Comparison of ENCODE assay signal across 15 mouse cellular contexts in genomic region chr13:104041481-104041880, GRCm38 (mm10).
DNase-seq lines count a peak whose midpoint lies in the region; ATAC-seq and TF ChIP-seq lines count a peak whose summit lies in the region.
"Had no signal": no experiment of that assay in that cellular context is flagged by ENCODE, and none has a peak within 500 bp of the region (broad histone marks: within the 10 kb centered on the region; RNA-seq: fewer than 3 reads in every experiment).

No protein-coding gene starts in this region.

- peak overlapping the region; percentile 63 for H3K27ac ChIP-seq in CH12.LX (ENCODE audit: insufficient read depth, low read depth)
- H3K27ac ChIP-seq: limb, embryonic 12.5 days; lung, embryonic 15.5 days had no signal

- H3K79me2 ChIP-seq in CH12.LX (replicated peaks; ENCODE audit: control insufficient read depth, extremely low read depth, insufficient read depth, poor library complexity, severe bottlenecking) (no peaks in the 10 kb centered on the region), myocyte (ENCODE audit: control insufficient read depth, insufficient read depth) (no peaks in the 10 kb centered on the region)

- peak overlapping the region; percentile 29; the same call in 1 of the 2 replicates for H3K9ac ChIP-seq in CH12.LX (ENCODE audit: insufficient read depth, low read depth)
- H3K9ac ChIP-seq: forebrain, postnatal 0 days; limb, embryonic 12.5 days; lung, embryonic 15.5 days had no signal

- H3K4me1 ChIP-seq in CH12.LX (ENCODE audit: control insufficient read depth in 1 of 2, insufficient read depth in 2 of 2), result peaks cover 10 to 80% of the 10 kb centered on the region in 2 experiments

- no peak for TF ChIP-seq CTCF in CH12.LX (conservative IDR thresholded peaks at IDR 0.05 in 1 of 2, IDR thresholded peaks at IDR 0.05 in 1 of 2; ENCODE audit: low read depth in 2 of 2, low read length in 2 of 2)

- H3K36me3 ChIP-seq in CH12.LX (replicated peaks in 1 of 2; ENCODE audit: control insufficient read depth in 1 of 2, insufficient read depth in 1 of 2, low read length in 1 of 2) (peaks cover 23 to 64% of the 10 kb centered on the region in 2 experiments), myocyte (ENCODE audit: control insufficient read depth, insufficient read depth) (no peaks in the 10 kb centered on the region)
- H3K36me3 ChIP-seq: lung, embryonic 15.5 days had no signal

- TF ChIP-seq POLR2A in CH12.LX (IDR thresholded peaks at IDR 0.05; ENCODE audit: low read depth, low read length) (no peak), myocyte (IDR thresholded peaks at IDR 0.05; ENCODE audit: insufficient read length, low read depth) (no peak)

- no peak for TF ChIP-seq EP300 in CH12.LX (IDR thresholded peaks at IDR 0.05; ENCODE audit: low read length)

- H3K4me3 ChIP-seq in CH12.LX (replicated peaks in 1 of 3; ENCODE audit: low read depth in 2 of 3, low read length in 2 of 3, poor library complexity in 1 of 3) (no peak overlapping the region), myocyte (no peak overlapping the region)
- H3K4me3 ChIP-seq: erythroblast, embryonic 14.5 days; limb, embryonic 12.5 days; lung, embryonic 15.5 days had no signal

- dilution Hi-C loops in CH12.LX (cut with MboI; ENCODE audit: extremely low pct_ligation_motif_present, extremely low pct_unique_long_range_greater_than_20kb, low sequenced_read_pairs), result no loop called here

- peak overlapping the region; percentile 47; the same call in 1 of the 2 replicates for H3K4me2 ChIP-seq in CH12.LX (ENCODE audit: insufficient read depth, low read depth, poor library complexity, severe bottlenecking)
- peak overlapping the region; percentile 19 for H3K4me2 ChIP-seq in myocyte (ENCODE audit: low read depth)
- H3K4me2 ChIP-seq: limb, embryonic 12.5 days; lung, embryonic 15.5 days had no signal

- peak; percentile 60 to 61 for DNase-seq in kidney, adult 8-10 months
- no peak for DNase-seq in kidney, adult 18-20 months
- DNase-seq in CH12.LX (ENCODE audit: extremely low read depth), result peak; percentile 82
- DNase-seq in thymus, postnatal 4 days, result no peak
- DNase-seq: cerebellum, adult 2 months; embryo, embryonic 11 days; forebrain, postnatal 0 days; gastrocnemius, postnatal 25 days; right cerebral cortex, adult 18-20 months had no signal

- H3K9me3 ChIP-seq in CH12.LX (replicated peaks; ENCODE audit: low read length), result no peaks in the 10 kb centered on the region
- H3K9me3 ChIP-seq: limb, embryonic 12.5 days; lung, embryonic 15.5 days had no signal

- no peak for TF ChIP-seq RAD21 in CH12.LX (IDR thresholded peaks at IDR 0.05; ENCODE audit: low read depth, low read length)

- no peaks in the 10 kb centered on the region for H3K27me3 ChIP-seq in CH12.LX (replicated peaks)
- no peaks in the 10 kb centered on the region for H3K27me3 ChIP-seq in myocyte (ENCODE audit: control insufficient read depth, insufficient read depth, insufficient read length)
- H3K27me3 ChIP-seq: limb, embryonic 12.5 days; lung, embryonic 15.5 days had no signal

- peak; percentile 13; the same call in 1 of the 2 replicates for ATAC-seq in common myeloid progenitor, adult 5-6 weeks (replicated peaks; ENCODE audit: low read depth, poor library complexity, severe bottlenecking)
- no peak for ATAC-seq in inflammation-experienced regulatory T-cells, adult 6 months
- ATAC-seq: forebrain, postnatal 0 days had no signal

- in situ Hi-C loops in CH12.LX (cut with MboI; ENCODE audit: low pct_ligation_motif_present, low pct_unique_long_range_greater_than_20kb, low sequenced_read_pairs), result loop anchor here (10.0 kb wide), 2 partner anchors 87 to 207 kb away; no protein-coding TSS in a partner anchor

- no peak overlapping the region for H3ac ChIP-seq in myocyte (ENCODE audit: control insufficient read depth, insufficient read length)

TF ChIP-seq in CH12.LX, 34 proteins besides CTCF, POLR2A, EP300 and RAD21:
- TF ChIP-seq BHLHE40 (IDR thresholded peaks at IDR 0.05; ENCODE audit: low read depth, low read length), result peak; percentile 87
- TF ChIP-seq JUND (conservative IDR thresholded peaks at IDR 0.05; ENCODE audit: low read depth, low read length), result no peak
- peak; percentile 63; the same call in 1 of the 2 replicates for TF ChIP-seq UBTF (IDR thresholded peaks at IDR 0.05; ENCODE audit: low read depth, low read length)
- no peak for TF ChIP-seq MAZ (IDR thresholded peaks at IDR 0.05; ENCODE audit: low read depth, low read length)
- TF ChIP-seq MYC (IDR thresholded peaks at IDR 0.05; ENCODE audit: low read depth, low read length), result peak; percentile 79; the same call in 1 of the 2 replicates
- no peak for TF ChIP-seq SIN3A (IDR thresholded peaks at IDR 0.05; ENCODE audit: low read length)
- peak; percentile 67; the same call in 1 of the 2 replicates for TF ChIP-seq MAX (IDR thresholded peaks at IDR 0.05; ENCODE audit: low read length)
- TF ChIP-seq NRF1 (IDR thresholded peaks at IDR 0.05; ENCODE audit: low read depth, low read length), result peak; percentile 51; the same call in 1 of the 2 replicates
- peak; percentile 32; the same call in 1 of the 2 replicates for TF ChIP-seq ETS1 (conservative IDR thresholded peaks at IDR 0.05; ENCODE audit: low read depth, low read length)

TF ChIP-seq in myocyte, 11 proteins besides CTCF, POLR2A, EP300 and RAD21:
- TF ChIP-seq SRF (IDR thresholded peaks at IDR 0.05; ENCODE audit: control insufficient read depth, insufficient read length, low read depth) (no peak), TCF12 (IDR thresholded peaks at IDR 0.05; ENCODE audit: insufficient read depth, poor library complexity, severe bottlenecking) (no peak)
TF ChIP-seq in myocyte: peak in this region for 0.

Comparison
In these comparisons a context has a peak if more than half of its experiments do, and no peak if none do; other contexts are left out.
1. DNase-seq: peak in kidney, adult 8-10 months (2 of 2) and CH12.LX (single experiment); none in kidney, adult 18-20 months (single experiment) and thymus, postnatal 4 days (single experiment).